Mouse (Mus musculus) left cerebral cortex, postnatal 36 days (tissue): ENCODE measurements at regions not wholly inside any gene's neighbourhood (a gene's known extent, or its start where the extent isn't known, plus 50 kb on each side); places are given as distances from the start of the nearest gene placed in this dataset.

Source experiments
- DNase-seq, 2 experiments: peaks; one replicate each; pipeline ENCODE4 v3.0.0; 2021 to 2022; ENCODE audit warnings: low spot score in 2 of 2, mixed read lengths in 1 of 2
- intact Hi-C: fragments of 180-260 bp; cut with DNase I; formaldehyde crosslinking; loops from one replicate; pipeline ENCODE4 v1.15.1; 2025

- intact Hi-C loops: no loop called here
- DNase-seq: no peak
Observed at GRCm38 (mm10) chr7:40245188-40245587, 652.9 kb upstream of the Vstm2b start.

GRCm38 (mm10) chr7:40248521-40248920 lies 649.6 kb upstream of the Vstm2b start:
- no peak for DNase-seq
- intact Hi-C loops: no loop called here

- DNase-seq: no peak
- intact Hi-C loops: no loop called here
Observed at GRCm38 (mm10) chr7:40253486-40253885, 644.6 kb upstream of the Vstm2b start.

- intact Hi-C loops: no loop called here
- no peak for DNase-seq
Observed at GRCm38 (mm10) chr7:40257733-40258376, 640.3 kb upstream of the Vstm2b start.

GRCm38 (mm10) chr7:40258377-40258739 lies 639.8 kb upstream of the Vstm2b start:
- DNase-seq: no peak

GRCm38 (mm10) chr7:40273459-40274072 lies 624.6 kb upstream of the Vstm2b start:
- intact Hi-C loops: loop anchor here (2.0 to 10.0 kb wide), 3 partner anchors 201 to 631 kb away; no protein-coding TSS in a partner anchor

More at GRCm38 (mm10) chr7:40258377-40258739, 639.8 kb upstream of the Vstm2b start:
- intact Hi-C loops: no loop called here

GRCm38 (mm10) chr7:40275078-40275477 lies 623.0 kb upstream of the Vstm2b start:
- no peak for DNase-seq

More at GRCm38 (mm10) chr7:40273459-40274072, 624.6 kb upstream of the Vstm2b start:
- DNase-seq: peak; percentile 45 to 61

GRCm38 (mm10) chr7:40275658-40276057 lies 622.5 kb upstream of the Vstm2b start:
- intact Hi-C loops: loop anchor here (10.0 kb wide), 1 partner anchor 629 kb away; no protein-coding TSS in a partner anchor
- DNase-seq: no peak

More at GRCm38 (mm10) chr7:40275078-40275477, 623.0 kb upstream of the Vstm2b start:
- intact Hi-C loops: loop anchor here (10.0 kb wide), 1 partner anchor 630 kb away; no protein-coding TSS in a partner anchor

GRCm38 (mm10) chr7:40276116-40276515 lies 622.0 kb upstream of the Vstm2b start:
- intact Hi-C loops: loop anchor here (10.0 kb wide), 1 partner anchor 629 kb away; no protein-coding TSS in a partner anchor
- no peak for DNase-seq

- no peak for DNase-seq
- intact Hi-C loops: no loop called here
Observed at GRCm38 (mm10) chr7:40290166-40290565, 608.0 kb upstream of the Vstm2b start.

- DNase-seq: no peak
- intact Hi-C loops: no loop called here
Observed at GRCm38 (mm10) chr7:40310558-40310957, 587.6 kb upstream of the Vstm2b start.

- peak in 1 of 2 experiments; percentile 10 for DNase-seq
- intact Hi-C loops: no loop called here
Observed at GRCm38 (mm10) chr7:40321171-40321570, 577.0 kb upstream of the Vstm2b start.

GRCm38 (mm10) chr7:40325188-40325705 lies 572.9 kb upstream of the Vstm2b start:
- intact Hi-C loops: no loop called here
- DNase-seq: peak in 1 of 2 experiments; percentile 4

- DNase-seq: no peak
- intact Hi-C loops: no loop called here
Observed at GRCm38 (mm10) chr7:40332455-40332854, 565.7 kb upstream of the Vstm2b start.

GRCm38 (mm10) chr7:40352306-40352705 lies 545.8 kb upstream of the Vstm2b start:
- intact Hi-C loops: no loop called here
- no peak for DNase-seq

GRCm38 (mm10) chr7:40362719-40363118 lies 535.4 kb upstream of the Vstm2b start:
- DNase-seq: no peak
- intact Hi-C loops: no loop called here

GRCm38 (mm10) chr7:40372713-40373112 lies 525.4 kb upstream of the Vstm2b start:
- intact Hi-C loops: no loop called here
- DNase-seq: no peak

GRCm38 (mm10) chr7:40377839-40378238 lies 520.3 kb upstream of the Vstm2b start:
- intact Hi-C loops: no loop called here
- DNase-seq: no peak

- no peak for DNase-seq
- intact Hi-C loops: no loop called here
Observed at GRCm38 (mm10) chr7:40381244-40381643, 516.9 kb upstream of the Vstm2b start.

- DNase-seq: no peak
- intact Hi-C loops: no loop called here
Observed at GRCm38 (mm10) chr7:40388152-40388551, 510.0 kb upstream of the Vstm2b start.

GRCm38 (mm10) chr7:40389795-40390194 lies 508.3 kb upstream of the Vstm2b start:
- intact Hi-C loops: no loop called here
- DNase-seq: no peak
